Mouse (Mus musculus): ENCODE results near the gene Snx29.
A peak's percentile ranks its signal among the peaks of the same experiment; 100 is the strongest.
"Not testable (repeated sequence)": the region's sequence is repeated elsewhere in the genome, so short reads cannot be mapped to it uniquely, and the experiment has no call there.

Gene Snx29

DNA sequence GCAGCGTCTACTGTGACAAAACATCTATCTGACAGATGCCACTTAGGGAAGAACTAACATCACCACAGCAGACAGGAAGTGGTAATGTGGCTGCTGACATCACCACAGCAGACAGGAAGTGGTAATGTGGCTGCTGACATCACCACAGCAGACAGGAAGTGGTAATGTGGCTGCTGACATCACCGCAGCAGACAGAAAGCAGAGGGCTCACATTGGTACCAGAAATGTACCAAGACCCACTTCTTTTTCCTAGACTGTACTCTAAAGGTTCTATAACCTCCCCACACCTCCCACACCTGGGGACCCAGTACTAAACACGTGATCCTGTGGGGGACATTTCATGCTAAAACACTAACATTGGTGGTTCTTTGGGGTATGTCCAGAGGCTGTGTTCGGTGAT, 126.0 kb downstream of the Snx29 start:
- DNase-seq (ENCODE audit: low read depth, low spot score) = not testable (repeated sequence)

DNA sequence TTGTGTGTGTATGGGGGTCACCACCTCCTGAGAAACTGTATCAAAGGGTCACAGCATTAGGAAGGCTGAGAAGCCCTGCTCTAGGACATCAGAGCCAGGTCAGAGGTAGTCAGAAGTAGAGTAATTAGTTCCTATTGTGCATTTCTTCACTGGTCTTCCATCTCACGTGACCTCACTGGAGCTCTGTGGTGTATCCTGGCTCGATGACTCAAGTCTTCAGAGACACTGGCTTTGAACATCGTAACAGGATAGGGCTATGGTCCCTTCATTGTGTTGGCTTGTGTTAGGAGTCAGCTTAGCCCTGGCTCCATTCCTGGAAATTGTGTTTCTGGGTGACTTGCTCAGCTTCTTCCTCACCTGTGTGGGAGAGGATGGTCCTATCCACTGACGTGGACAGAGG, 126.6 kb downstream of the Snx29 start:
- DNase-seq (ENCODE audit: low read depth, low spot score) = no peak

DNA sequence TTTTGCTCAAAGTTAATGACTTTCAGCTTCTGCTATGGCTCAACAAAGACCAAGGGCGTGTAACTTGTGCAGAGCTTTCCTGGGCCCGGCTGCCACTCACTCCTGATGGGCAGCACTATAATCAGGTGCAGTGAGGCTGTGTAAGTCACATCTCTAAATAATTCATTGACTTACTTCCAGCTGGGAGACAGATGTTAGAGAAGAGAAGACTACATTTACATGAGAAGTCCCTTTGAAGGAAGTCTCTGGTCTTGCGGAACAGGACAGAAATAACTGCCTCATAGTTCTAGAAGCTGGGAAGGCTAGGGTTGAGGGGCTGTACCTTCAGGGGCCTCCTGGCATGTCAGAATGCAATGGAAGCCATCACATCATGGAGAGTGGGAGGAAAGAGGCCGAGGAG, 127.9 kb downstream of the Snx29 start:
- DNase-seq (ENCODE audit: low read depth, low spot score) = no peak

DNA sequence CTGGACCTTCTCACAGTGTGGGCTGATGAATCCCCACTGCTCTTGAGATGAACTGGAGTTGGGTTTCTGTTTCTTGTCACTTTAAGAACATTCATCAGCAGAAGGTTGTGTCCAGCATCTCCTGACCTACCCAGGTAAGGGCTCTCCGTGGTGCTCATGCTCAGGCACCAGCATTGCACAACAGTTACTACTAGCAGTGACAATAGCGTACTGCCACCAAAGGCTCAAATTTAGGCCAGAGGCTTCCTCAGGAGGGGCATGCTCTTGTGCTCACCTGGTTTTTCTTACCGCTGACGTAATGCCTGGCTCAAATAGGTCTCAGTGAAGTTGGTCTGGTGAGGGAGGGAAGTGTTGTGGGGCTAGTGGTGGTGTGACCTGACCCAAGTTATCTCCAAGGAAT, 132.2 kb downstream of the Snx29 start:
- DNase-seq (ENCODE audit: low read depth, low spot score) = no peak

DNA sequence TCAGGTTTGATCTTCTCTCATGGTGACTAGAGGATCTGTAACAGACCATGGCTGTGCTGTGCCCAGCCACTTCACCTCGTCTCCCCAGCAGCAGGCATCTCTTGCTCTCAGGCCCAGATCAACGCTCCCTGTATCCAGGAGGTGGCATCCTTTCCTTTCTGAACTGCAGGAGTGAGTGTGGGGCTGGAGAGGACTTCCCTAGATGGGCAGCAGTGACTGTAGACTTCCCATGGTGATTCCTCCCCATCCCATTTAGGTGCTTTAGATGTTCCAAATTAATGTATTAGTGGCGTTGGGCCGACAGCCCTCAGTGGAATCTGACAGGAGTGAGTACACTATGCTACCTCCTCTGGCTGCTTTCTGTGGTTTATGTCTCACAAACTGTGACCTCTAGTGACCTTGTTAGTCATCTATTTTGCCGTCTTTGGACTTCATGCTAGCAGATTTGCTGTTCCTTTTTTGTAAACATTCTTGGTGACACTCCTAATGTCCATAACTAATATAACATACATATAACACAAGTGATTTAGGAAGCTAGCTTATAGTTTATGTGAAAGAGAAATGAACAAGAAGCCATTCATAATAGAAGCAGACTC, 132.9 kb downstream of the Snx29 start:
- no peak for DNase-seq (ENCODE audit: low read depth, low spot score)

DNA sequence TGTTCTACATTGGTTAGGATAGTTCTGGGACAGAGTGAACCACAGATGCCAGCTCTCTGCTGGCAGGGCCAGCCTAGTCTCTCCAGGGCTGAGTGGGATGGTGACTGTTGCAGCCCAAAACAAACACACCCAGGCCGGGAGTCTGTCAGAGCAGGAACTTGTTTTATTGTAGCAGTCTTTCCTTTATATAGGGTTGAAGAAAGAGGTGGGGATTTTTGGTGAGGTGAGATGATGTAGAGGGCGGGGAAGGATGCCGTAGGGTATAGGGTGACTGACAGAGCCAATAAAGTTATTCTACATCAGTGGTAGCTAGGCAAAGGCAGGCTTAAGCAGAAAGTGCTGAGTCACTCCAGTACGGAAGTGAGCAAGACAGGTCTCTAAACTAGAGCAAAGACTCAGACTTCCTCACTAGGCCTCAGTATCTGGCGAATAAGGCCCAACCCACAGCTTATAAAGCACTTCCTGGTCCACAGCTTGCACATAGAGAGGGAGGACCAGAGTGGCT, 133.5 kb downstream of the Snx29 start:
- no peak for DNase-seq (ENCODE audit: low read depth, low spot score)

DNA sequence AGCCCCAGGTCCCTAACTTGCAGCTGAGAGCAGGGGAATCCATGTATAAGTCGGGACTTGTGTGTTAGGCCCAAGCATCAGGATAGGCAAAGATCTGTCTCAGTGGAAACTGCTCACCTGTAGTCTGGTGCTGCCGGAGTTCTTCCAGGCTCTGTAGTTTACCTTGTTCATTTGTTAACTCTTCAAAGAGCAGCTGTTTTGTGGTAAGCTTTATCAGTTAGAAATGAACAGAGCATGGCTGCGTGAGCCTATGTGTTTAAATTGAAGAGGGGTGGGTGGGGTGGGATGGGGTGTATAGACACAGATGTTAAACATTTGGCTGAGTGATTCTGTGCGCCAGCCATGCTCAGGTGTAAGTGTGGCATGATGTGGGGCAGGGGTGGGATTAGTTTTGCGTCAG, 134.4 kb downstream of the Snx29 start:
- no peak for DNase-seq (ENCODE audit: low read depth, low spot score)

DNA sequence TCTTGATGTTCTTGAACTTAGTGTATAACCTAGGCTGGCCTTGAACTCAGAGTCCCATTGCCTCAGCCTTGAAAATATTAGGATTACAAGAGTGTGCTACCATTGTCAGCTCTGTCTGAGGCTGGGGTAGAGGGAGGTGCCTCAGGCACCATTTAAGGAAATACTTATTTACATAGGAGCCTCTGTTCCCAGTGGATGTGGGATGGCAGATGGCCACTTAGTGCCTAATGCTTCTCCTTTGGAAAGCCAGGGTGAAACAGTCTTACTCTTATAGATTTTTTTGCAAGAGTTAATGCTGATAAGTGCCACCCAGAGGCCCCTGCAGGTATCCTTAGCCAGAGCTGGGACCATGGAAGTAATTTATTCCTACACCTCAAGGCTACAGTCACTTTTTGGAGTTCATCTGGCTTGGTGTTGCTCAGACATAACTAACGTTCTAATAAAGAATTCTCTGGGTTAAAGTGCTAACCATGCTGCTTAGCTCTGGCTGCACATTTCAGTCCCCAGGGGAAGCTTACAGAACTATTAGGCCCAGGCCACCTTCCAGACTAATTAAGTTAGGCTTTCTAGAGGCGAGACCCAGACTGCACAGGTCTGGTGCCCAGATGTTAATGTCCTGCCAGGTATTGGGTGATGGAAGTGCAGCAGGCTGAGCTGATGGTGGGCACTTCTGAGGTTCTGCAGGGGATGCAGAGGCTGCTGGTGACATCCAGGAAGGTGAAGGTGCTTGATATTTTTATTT, 135.1 kb downstream of the Snx29 start:
- DNase-seq (ENCODE audit: low read depth, low spot score) = no peak

DNA sequence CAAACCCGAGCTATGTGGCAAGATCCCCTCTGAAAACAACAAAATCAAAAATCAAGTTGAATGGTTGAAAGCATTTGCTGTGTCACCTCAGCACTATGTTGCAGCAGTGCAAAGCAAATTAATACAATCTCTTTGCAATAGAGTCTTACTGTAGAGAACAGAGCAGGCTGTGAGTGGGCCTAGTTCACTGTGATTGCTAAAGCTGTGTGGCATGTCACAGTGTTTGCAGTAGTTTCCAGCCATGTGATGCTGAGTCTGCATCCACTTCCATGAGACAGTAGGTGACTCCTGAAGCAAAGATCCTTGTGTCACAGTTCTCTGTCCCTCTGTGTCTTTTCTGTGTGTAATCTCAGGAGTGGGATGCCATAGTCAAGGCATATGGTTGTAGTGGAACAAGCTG, 137.5 kb downstream of the Snx29 start:
- DNase-seq (ENCODE audit: low read depth, low spot score) = no peak

DNA sequence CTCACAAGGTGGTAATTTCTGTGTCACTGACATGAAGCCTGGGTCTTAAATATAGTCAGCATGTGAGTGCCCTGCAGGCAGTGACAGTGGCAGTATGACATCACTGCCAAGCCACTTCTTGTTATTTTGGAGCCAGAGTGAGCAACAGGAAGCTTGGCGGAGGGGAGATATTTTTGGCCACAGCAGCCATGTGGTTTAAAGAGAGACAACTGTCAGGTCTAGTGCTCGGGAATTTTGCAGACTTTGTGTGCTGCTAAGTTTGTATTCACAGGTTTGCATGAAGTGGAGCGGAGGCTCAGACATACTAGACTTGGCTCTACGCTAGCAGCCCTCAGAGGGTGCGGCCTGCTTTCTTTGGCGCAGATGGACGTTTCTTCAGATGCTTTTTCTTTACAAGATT, 138.9 kb downstream of the Snx29 start:
- DNase-seq (ENCODE audit: low read depth, low spot score) = no peak

DNA sequence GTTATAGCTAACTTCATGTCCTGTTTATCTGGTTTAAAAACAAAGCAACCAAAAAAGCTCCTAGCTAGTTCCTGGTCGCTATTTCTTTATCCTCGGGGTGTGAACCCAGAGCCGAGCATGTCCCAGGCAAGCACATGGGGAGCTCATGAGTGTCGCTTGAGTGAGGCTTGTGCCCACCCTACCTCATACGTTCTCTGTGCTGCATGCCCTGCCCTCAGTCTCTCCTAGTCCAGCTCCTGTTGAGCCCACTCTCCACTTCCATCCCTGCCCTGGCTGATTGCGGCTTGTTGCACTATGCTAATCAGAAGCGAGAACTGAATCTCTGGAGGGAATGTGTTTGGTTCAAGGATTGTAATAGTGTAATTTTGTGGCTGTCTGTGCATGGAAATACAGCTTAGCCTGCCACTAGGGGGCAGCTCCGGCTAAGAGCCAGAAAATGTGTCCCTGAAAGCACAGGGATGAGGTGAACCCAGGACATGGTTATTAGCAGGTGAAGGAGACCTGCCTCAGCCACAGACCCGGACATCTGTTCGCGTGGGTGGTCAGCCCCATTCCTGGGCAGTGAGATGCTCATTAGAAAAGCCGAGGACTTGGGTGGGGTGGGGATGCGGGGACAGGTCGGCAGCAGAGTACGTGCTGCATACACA, 145.9 kb downstream of the Snx29 start:
- peak; percentile 56 for DNase-seq (ENCODE audit: low read depth, low spot score)

DNA sequence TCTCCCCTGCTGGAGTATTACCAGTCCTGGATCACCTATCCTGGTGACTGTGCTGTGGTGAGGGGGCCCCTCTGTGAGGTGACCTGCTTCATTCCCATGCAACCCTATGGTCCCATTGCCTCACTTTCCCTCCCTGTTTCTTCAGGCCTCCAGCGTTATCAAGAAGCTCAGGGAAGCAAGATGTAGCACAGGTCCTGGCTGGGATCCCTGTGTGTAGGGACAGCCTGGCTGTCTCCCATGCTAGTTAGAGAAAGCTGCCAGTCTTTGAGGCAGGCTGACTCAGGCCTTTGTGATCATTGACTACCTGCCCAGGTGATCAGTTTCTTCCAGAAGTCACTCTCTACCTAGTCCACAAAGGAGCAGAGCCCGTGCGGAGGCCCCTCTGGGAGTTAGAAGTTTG, 146.8 kb downstream of the Snx29 start:
- no peak for DNase-seq (ENCODE audit: low read depth, low spot score)

DNA sequence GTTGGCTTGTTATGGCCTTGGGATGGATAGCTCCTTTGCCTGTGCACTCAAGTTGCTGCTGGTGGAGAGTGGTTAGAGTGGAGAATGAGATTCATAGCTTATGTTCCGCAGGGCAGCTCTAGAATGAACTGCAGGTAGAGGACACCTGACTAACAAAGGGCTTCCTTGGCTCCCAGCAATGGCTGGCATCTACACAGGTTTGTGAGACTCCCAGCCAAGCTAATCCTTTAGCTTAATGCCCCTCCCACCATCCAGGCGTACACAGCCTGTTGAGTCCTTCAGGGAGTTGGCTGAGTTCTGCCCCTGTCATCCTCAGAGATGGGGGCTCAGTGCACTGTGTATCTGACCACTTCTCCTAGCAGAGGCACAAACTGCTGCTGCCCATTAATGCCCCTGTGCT, 148.5 kb downstream of the Snx29 start:
- DNase-seq (ENCODE audit: low read depth, low spot score) = no peak

DNA sequence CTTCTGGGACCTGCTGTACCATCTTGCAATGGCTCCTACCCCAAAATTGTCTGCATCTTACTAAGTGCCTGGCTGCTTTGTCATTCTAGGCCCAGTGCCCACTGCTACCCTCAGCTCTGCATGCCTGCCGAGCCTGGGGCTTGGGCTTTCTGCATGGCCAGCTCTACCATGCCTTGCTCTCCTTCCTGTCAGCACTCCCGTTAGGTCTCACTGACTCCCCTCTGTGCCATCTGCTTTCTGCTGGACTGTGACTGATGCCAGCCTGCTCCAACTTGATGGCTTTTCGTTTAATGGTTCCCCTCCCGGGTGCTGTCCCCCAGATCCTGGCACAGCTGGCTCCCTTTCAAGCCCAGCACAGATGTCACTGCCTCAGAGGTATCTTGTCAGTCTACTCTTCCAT, 150.1 kb downstream of the Snx29 start:
- no peak for DNase-seq (ENCODE audit: low read depth, low spot score)

DNA sequence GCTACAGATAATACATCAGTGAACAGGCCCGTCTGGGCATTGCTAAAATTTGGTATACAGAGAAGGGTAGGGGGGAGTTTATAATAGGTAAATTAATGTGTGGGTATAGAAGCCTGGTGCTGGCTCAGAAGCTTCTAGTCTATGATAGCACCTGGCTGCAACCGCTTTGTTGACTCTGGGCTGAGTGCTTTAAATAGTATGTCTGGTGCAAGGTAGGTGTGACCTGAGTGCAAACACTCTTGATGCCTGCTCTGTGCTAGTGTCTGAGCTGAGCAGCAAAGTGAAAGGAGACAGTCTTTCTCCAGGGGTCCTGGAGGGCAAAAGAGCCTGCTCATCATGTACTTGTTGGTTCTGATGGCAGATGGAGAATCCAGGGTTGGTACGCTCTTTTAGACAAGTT, 150.8 kb downstream of the Snx29 start:
- DNase-seq (ENCODE audit: low read depth, low spot score) = no peak

DNA sequence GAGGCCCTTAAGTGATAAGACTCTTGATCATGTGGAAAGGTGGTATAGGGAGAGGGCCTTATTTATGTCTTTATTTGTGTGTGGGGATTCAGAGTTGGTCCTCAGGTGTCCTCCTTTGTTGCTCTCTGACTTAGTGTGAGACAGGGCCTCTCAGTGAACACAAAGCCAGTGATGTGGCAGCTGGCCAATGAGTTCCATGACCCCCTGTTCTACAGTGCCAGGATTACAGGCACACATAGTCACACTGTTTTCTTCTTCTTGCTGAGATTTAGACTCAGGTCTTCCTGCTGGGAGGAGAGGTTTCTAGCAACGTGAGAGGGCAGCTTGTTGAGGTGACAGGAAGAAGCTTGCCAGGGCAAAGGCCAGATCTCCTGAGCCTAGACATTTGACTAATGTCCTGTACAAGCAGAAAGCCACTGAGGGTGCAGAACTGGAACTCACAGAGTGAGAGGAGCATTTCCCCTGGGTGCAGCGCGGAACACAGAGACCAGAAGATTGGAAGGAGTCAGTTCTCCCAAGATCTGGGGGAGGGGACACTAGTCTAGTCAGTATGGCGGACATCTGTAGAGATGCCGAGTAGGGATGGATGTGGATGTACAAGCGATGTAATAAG, 151.3 kb downstream of the Snx29 start:
- no peak for DNase-seq (ENCODE audit: low read depth, low spot score)

DNA sequence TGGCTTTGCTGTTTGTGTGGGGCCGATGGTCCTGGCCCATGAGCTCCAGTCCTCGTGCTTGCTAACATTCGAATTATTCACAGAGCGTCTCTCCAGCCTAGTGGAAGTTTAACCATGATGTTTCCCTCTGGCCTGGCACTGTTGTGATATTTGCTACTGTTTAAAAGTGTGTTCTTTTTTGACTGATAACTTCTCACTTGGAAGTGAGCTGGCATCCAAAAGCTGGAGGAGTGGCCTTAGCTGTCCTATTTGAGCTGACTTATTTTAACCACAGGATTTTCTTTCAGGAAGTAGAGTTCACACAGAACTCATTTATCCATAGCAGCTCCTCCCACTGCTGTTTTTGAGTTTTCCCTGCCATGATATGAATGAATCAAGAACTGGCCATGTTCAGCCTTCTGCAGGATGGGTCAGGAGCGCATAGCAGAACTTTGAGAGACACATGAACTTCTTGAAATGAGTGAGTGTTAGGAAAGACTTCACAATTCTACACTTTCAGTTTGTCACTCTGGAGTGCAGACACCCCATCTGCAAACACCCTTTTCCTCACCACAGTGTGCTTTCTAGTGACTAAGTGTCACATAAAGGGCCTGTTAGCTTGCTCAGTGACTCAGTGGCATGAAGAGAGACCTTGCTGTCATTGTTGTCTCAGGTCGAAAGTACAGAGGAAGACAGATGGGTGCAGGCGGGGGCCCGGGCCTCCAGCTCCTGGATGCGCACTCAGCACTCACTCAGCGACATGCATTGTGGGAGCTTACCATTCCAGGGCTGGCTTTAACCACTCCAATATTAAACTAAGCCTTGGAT, 152.6 kb downstream of the Snx29 start:
- DNase-seq (ENCODE audit: low read depth, low spot score) = no peak

DNA sequence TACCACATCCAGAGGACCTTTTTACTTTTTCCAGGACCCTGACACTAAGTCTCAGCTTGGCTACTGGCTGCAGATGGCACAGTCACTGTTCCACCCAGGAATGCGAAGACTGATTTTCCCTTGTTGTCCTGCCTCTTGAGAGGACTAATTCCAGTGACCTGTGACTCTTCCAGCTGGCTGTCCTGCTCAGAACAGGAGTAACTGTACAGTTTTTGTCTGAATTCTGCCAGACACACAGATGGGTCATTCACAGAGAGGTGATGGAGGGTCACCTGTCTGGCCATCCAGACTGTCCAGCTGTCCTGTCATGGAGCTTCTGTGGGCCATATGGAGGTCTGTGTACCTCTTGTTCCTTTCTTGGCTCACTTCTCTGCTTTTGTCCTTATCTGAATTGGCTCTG, 153.6 kb downstream of the Snx29 start:
- DNase-seq (ENCODE audit: low read depth, low spot score) = no peak

DNA sequence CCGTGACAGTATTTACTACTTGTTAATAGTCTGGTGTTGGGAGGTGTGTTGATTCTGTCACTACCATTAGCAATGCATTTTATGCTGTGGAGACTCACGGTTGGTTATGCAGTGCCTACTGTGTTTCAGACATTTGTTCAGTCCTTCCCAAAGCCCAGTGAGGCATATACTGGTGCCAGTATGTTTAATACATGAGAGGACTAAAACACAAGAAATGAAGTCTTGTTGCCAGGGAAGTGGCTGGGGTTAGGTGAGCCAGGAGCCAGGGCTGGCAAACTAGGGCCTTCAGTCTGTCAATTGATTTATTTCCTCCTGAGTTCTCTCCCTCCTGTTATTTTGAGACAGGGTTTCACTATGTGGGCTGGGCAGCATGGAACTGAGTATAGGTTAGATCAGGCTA, 154.3 kb downstream of the Snx29 start:
- no peak for DNase-seq (ENCODE audit: low read depth, low spot score)

DNA sequence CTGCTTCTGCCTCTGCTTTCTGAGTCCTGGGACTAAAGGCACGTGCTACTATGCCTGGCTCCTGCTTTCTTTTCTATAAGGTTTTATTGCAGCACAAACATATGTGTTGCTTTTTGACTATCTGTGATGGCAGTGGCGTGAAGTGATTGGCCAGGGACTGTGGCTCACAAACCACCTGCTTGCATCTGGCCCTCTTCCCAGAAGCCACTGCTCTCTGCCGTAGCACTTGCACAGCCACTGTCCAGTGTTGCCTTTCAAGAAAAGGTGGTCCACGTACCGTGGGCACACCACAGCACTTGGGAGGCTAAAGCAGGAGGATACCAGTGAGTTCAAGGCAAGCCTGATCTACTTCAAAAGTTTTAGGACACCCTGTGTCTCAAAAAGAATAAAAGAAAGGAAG, 154.9 kb downstream of the Snx29 start:
- DNase-seq (ENCODE audit: low read depth, low spot score) = no peak

DNA sequence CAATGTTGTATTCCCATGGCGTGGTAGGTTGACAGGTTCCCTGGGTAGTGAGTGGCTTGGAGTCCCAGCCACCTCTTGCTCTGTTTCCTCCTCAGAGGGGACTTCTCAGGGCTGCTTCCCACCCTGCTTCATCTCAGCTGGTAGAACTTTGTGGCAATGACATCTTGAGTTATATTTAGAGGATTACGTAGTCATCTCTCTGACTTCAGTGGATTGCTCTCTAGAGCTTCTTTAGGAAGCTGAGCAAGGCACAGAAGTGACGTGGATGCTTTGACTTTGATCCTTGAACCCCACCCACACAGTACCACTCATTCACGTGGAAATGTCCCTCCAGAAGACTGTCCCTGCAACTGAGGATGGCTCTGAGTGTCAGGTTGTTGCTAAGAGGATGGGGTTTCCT, 156.9 kb downstream of the Snx29 start:
- DNase-seq (ENCODE audit: low read depth, low spot score) = no peak

DNA sequence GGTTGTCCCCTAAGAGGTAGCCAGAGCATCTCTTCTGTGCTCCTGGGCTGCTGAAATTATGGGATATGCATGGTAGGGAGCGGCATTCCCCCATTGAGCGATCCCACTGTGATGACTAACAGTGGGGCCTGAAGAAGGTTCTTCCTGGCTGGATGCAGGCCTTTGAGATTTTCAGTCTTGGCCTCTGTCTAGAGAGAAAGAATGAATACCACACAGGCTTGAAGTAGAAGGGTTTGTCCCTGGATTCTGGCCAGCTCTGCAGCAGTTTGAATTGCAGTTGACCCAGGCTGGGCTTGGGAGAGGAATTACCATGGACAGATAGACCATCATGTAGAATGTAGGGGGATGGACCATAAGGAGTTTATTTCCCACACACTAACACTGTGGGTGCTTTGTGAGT, 159.5 kb downstream of the Snx29 start:
- no peak for DNase-seq (ENCODE audit: low read depth, low spot score)
